Mouse (Mus musculus) MEL (cell line): Measurements from ENCODE around the gene Xylb. TPM values are rescaled to one million over a fixed set of nuclear protein-coding genes. Genes with fewer than 3 reads are reported as not detected.

Experiments used
- DNase-seq: peaks from one replicate; pipeline ENCODE4 v3.0.0; 2011; ENCODE audit warnings: low read depth, low spot score
- H3K27ac ChIP-seq: 2 replicates; pipeline ENCODE4 v1.5.1; 2012; ENCODE audit warnings: low read depth, mild to moderate bottlenecking, control low read depth, low read length, moderate library complexity; ENCODE audit not compliant: control insufficient read depth
- H3K27me3 ChIP-seq, 2 experiments: fragments of 150-350 bp in 1 of 2; sonication (generic) in 1 of 2; 2 replicates each; pipeline ENCODE4 v1.6.1; 2012; ENCODE audit warnings: low read length in 2 of 2, mild to moderate bottlenecking in 2 of 2, improper control_type of control experiment in 1 of 2, moderate library complexity in 1 of 2; ENCODE audit not compliant: insufficient read depth in 2 of 2, control insufficient read depth in 1 of 2
- H3K36me3 ChIP-seq, 2 experiments: 2 replicates each; pipeline ENCODE4 v1.6.1; 2012 to 2014; ENCODE audit warnings: low read length in 2 of 2, improper control_type of control experiment in 1 of 2, inconsistent platforms in 1 of 2, mild to moderate bottlenecking in 1 of 2; ENCODE audit not compliant: insufficient read depth in 2 of 2, control insufficient read depth in 1 of 2
- H3K4me1 ChIP-seq, 2 experiments: fragments of 150-350 bp in 1 of 2; sonication (generic) in 1 of 2; 2 replicates each; pipeline ENCODE4 v1.6.1; 2012; ENCODE audit warnings: low read length in 2 of 2, improper control_type of control experiment in 1 of 2, mild to moderate bottlenecking in 1 of 2; ENCODE audit not compliant: insufficient read depth in 2 of 2, control insufficient read depth in 1 of 2
- H3K4me3 ChIP-seq, 2 experiments: fragments of 150-350 bp in 1 of 2; sonication (generic) in 1 of 2; 2 replicates each; pipeline ENCODE4 v1.5.1; 2012; ENCODE audit warnings: low read depth in 2 of 2, low read length in 2 of 2, mild to moderate bottlenecking in 2 of 2, moderate library complexity in 2 of 2, control low read depth in 1 of 2, improper control_type of control experiment in 1 of 2; ENCODE audit not compliant: control insufficient read depth in 1 of 2, insufficient read depth in 1 of 2
- H3K79me2 ChIP-seq: 2 replicates; pipeline ENCODE4 v1.6.1; 2012; ENCODE audit warnings: mild to moderate bottlenecking, low read length, moderate library complexity; ENCODE audit not compliant: control insufficient read depth, poor library complexity, insufficient read depth
- H3K9ac ChIP-seq: 2 replicates; pipeline ENCODE4 v1.6.1; 2012; ENCODE audit warnings: low read depth, mild to moderate bottlenecking, control low read depth, low read length, moderate library complexity; ENCODE audit not compliant: control insufficient read depth, poor library complexity, severe bottlenecking
- H3K9me3 ChIP-seq: fragments of 150-350 bp; sonication (generic); replicated peaks from 2 replicates; pipeline ENCODE4 v1.6.1; 2012; ENCODE audit warnings: mild to moderate bottlenecking, low read length, improper control_type of control experiment, moderate library complexity; ENCODE audit not compliant: insufficient read depth
- ETS1 ChIP-seq: IDR thresholded peaks from 2 replicates; pipeline ENCODE4 v1.6.1; 2012; ENCODE audit warnings: low read depth, mild to moderate bottlenecking, inconsistent platforms, low read length, improper control_type of control experiment, moderate library complexity
- KAT2A ChIP-seq: conservative IDR thresholded peaks from 2 replicates; pipeline ENCODE4 v1.6.1; 2012; ENCODE audit warnings: low read depth, low read length, improper control_type of control experiment, inconsistent platforms
- MAX ChIP-seq: IDR thresholded peaks from 2 replicates; pipeline ENCODE4 v1.6.1; 2011; ENCODE audit warnings: low read length, improper control_type of control experiment
- MXI1 ChIP-seq: IDR thresholded peaks from 2 replicates; pipeline ENCODE4 v1.6.1; 2011; ENCODE audit warnings: mild to moderate bottlenecking, low read depth, low read length, improper control_type of control experiment
- MYB ChIP-seq: IDR thresholded peaks from 2 replicates; pipeline ENCODE4 v1.6.1; 2011; ENCODE audit warnings: mild to moderate bottlenecking, low read depth, low read length, improper control_type of control experiment
- MYC ChIP-seq: IDR thresholded peaks from 2 replicates; pipeline ENCODE4 v1.6.1; 2011; ENCODE audit warnings: low read depth, mild to moderate bottlenecking, low read length, improper control_type of control experiment, moderate library complexity
- NRF1 ChIP-seq: IDR thresholded peaks from 2 replicates; pipeline ENCODE4 v1.6.1; 2014; ENCODE audit warnings: low read depth, mild to moderate bottlenecking, inconsistent platforms, low read length, improper control_type of control experiment, moderate library complexity; ENCODE audit not compliant: poor library complexity, insufficient read depth, severe bottlenecking
- POLR2AphosphoS5 ChIP-seq: IDR thresholded peaks from 2 replicates; pipeline ENCODE4 v1.6.1; 2012; ENCODE audit warnings: low read depth, borderline replicate concordance, mild to moderate bottlenecking, inconsistent platforms, low read length, moderate library complexity, mixed read lengths
- SIN3A ChIP-seq: IDR thresholded peaks from 2 replicates; pipeline ENCODE4 v1.6.1; 2012; ENCODE audit warnings: low read length, improper control_type of control experiment, inconsistent platforms
- TAL1 ChIP-seq: IDR thresholded peaks from 2 replicates; pipeline ENCODE4 v1.6.1; 2012; ENCODE audit warnings: mild to moderate bottlenecking, inconsistent platforms, low read length, moderate library complexity, mixed read lengths
- TBP ChIP-seq: IDR thresholded peaks from 2 replicates; pipeline ENCODE4 v1.8.0; 2011; ENCODE audit warnings: low read depth, low read length, improper control_type of control experiment
- USF1 ChIP-seq: IDR thresholded peaks from 2 replicates; pipeline ENCODE4 v1.6.1; 2014; ENCODE audit warnings: low read depth, mild to moderate bottlenecking, inconsistent platforms, low read length, improper control_type of control experiment, moderate library complexity
- USF2 ChIP-seq, 2 experiments: IDR thresholded peaks; 2 replicates each; pipeline ENCODE4 v1.6.1; 2011 to 2012; ENCODE audit warnings: improper control_type of control experiment in 2 of 2, low read length in 2 of 2, borderline replicate concordance in 1 of 2, inconsistent platforms in 1 of 2, low read depth in 1 of 2, mild to moderate bottlenecking in 1 of 2; ENCODE audit not compliant: insufficient read depth in 1 of 2
- ZKSCAN1 ChIP-seq: IDR thresholded peaks from 2 replicates; pipeline ENCODE4 v1.6.1; 2012; ENCODE audit warnings: low read depth, mild to moderate bottlenecking, inconsistent platforms, low read length, improper control_type of control experiment, moderate library complexity
- ZMIZ1 ChIP-seq: IDR thresholded peaks from 2 replicates; pipeline ENCODE4 v1.6.1; 2012; ENCODE audit warnings: low read depth, mild to moderate bottlenecking, inconsistent platforms, low read length, improper control_type of control experiment, moderate library complexity
- ZNF384 ChIP-seq: IDR thresholded peaks from 2 replicates; pipeline ENCODE4 v1.6.1; 2012; ENCODE audit warnings: low read depth, mild to moderate bottlenecking, inconsistent platforms, low read length, improper control_type of control experiment
- polyA plus RNA-seq, 2 experiments: library from polyadenylated mRNA; stranded (reverse) in 1 of 2; unstranded in 1 of 2; fragments of >175 nt in 1 of 2; fragments of >200 nt in 1 of 2; gene quantifications; 2 replicates each; pipeline versions ENCODE4 v1.2.1 to v1.2.4; 2012; ENCODE audit warnings: low replicate concordance in 2 of 2, low read depth in 1 of 2; ENCODE audit not compliant: insufficient read length in 2 of 2, insufficient read depth in 1 of 2, missing spikeins in 1 of 2
- total RNA-seq: library from RNA; depleted of rRNA; stranded (reverse); fragments of 300-350 nt; gene quantifications from 2 replicates; pipeline ENCODE4 v1.2.3, GENCODE M21; 2012

Xylb gene
- total and polyA plus RNA-seq, 3 experiments: 3.8 to 12.9 TPM; not detected in 1

DNA sequence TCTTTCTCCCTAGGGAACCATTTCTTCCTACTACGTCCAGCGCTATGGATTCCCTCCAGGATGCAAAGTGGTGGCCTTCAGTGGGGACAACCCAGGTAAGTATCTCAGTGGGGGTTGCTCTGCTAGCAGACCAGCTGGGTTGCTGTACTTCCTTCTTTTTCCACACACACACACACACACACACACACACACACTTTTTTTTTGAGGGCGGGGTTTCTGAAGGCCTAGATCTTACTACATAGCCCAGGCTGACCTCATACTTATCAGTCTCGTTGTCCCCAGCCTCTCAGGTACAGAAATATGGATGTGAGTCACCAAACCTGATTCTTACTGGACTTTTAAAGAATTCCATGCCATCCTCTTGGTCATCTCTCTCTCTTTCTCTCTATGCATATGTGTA, 21.1 kb downstream of the Xylb start:
- Histone ChIP-seq H3K9me3 (no peaks in the 10 kb centered on the region), H3K4me3 (no peak overlapping the region), H3K27ac (no peak overlapping the region), H3K9ac (no peak overlapping the region), H3K79me2 (no peaks in the 10 kb centered on the region), H3K27me3 (no peaks in the 10 kb centered on the region), H3K4me1 (no peaks in the 10 kb centered on the region), H3K36me3 (no peaks in the 10 kb centered on the region)
- DNase-seq: peak; percentile 40
- no peak for TF ChIP-seq MYB
- no peak for TF ChIP-seq POLR2AphosphoS5
- TF ChIP-seq ZNF384: peak; percentile 63
- no peak for TF ChIP-seq USF2 (IDR thresholded peaks at IDR 0.05; ENCODE audit: borderline replicate concordance in 1 of 2, insufficient read depth in 1 of 2, low read depth in 1 of 2, low read length in 2 of 2)
- TF ChIP-seq MYC: no peak
- TF ChIP-seq TBP: no peak

DNA sequence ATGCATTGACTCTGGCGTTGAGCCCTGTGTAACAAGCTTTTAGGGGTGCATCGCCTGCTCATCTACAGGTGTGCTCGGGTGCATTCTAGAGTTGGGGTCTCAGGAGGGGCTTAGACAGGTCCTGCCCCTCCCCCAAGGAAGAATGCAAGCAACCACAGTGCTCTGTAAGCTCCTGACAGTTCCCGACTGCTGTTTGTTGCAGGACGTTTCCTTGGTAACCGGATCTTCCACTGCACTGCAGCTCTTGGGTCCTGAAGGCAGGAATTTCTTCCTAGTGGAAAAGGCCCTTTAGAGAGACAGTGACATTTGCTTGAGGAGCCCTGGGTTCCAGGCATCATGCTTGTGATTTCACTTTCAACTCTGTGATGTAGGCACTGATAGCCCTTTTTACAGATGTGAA, 25.4 kb downstream of the Xylb start:
- no peaks in the 10 kb centered on the region for H3K4me1 ChIP-seq
- no peaks in the 10 kb centered on the region for H3K79me2 ChIP-seq
- no peak overlapping the region for H3K4me3 ChIP-seq
- no peaks in the 10 kb centered on the region for H3K9me3 ChIP-seq
- DNase-seq: no peak
- no peak overlapping the region for H3K27ac ChIP-seq
- H3K9ac ChIP-seq: no peak overlapping the region
- H3K36me3 ChIP-seq: no peaks in the 10 kb centered on the region
- no peaks in the 10 kb centered on the region for H3K27me3 ChIP-seq
- TF ChIP-seq ZKSCAN1 (no peak), USF1 (no peak), ETS1 (no peak), MAX (no peak), TAL1 (no peak), MXI1 (no peak), ZMIZ1 (no peak), KAT2A (no peak), NRF1 (no peak), MYB (no peak)

DNA sequence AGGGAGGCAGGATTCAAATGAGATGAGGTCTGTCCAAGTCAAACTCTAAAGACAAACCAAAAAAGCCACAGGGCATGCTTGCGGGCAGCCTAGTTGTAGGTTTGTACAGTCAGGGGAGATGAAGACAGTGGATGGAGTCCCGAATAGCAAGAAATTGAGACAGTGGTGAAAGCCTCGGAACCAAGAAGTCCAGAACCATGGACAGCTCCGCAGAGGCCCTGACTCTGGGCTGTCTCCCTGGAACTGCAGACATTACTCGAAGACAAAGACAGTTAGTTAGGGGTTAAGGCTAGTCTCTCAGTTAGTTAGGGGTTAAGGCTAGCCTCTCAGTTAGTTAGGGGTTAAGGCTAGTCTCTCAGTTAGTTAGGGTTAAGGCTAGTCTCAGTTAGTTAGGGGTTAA, 31.8 kb downstream of the Xylb start:
- no peaks in the 10 kb centered on the region for H3K9me3 ChIP-seq
- DNase-seq: peak; percentile 46
- no peak overlapping the region for H3K4me3 ChIP-seq
- H3K4me1 ChIP-seq: no peaks in the 10 kb centered on the region
- no peaks in the 10 kb centered on the region for H3K79me2 ChIP-seq
- TF ChIP-seq SIN3A (0 out of 2 replicates have a peak, but pooled peaks have one; percentile 17), ZKSCAN1 (no peak)
- H3K36me3 ChIP-seq: no peaks in the 10 kb centered on the region
- no peak overlapping the region for H3K27ac ChIP-seq
- no peak overlapping the region for H3K9ac ChIP-seq
- no peaks in the 10 kb centered on the region for H3K27me3 ChIP-seq
